Mouse (Mus musculus) limb, embryonic 14.5 days (tissue): Measurements from ENCODE around the gene Pdx1. TPM values are rescaled to one million over a fixed set of nuclear protein-coding genes. Genes with fewer than 3 reads are reported as not detected.

ENCODE experiments used
- ATAC-seq: fragments of 200-750 bp; cut with Nextera tagmentation; 2 replicates; pipeline ENCODE4 v1.8.0; 2017; ENCODE audit warnings: low read depth, moderate number of reproducible peaks, moderate TSS enrichment; ENCODE audit not compliant: low FRiP score
- DNase-seq: peaks from one replicate; pipeline ENCODE4 v3.0.0-alpha.2; 2015; ENCODE audit warnings: low spot score
- H3K27ac ChIP-seq: fragments of 300-500 bp; sonication (generic); replicated peaks from 2 replicates; pipeline ENCODE4 v1.5.1; 2014; ENCODE audit warnings: low read depth, mild to moderate bottlenecking, low read length, moderate library complexity, mixed read lengths
- H3K27me3 ChIP-seq: fragments of 300-500 bp; sonication (generic); 2 replicates; pipeline ENCODE4 v1.6.1; 2014; ENCODE audit warnings: low read length, mixed read lengths; ENCODE audit not compliant: control insufficient read depth, insufficient read depth
- H3K36me3 ChIP-seq: fragments of 300-500 bp; sonication (generic); 2 replicates; pipeline ENCODE4 v1.6.1; 2014; ENCODE audit warnings: mild to moderate bottlenecking, low read length, moderate library complexity, mixed read lengths; ENCODE audit not compliant: control insufficient read depth, insufficient read depth
- H3K4me1 ChIP-seq: fragments of 300-500 bp; sonication (generic); 2 replicates; pipeline ENCODE4 v1.6.1; 2014; ENCODE audit warnings: antibody characterized with exemption, low read length, mixed read lengths; ENCODE audit not compliant: control insufficient read depth, insufficient read depth
- H3K4me2 ChIP-seq: fragments of 300-500 bp; sonication (generic); replicated peaks from 2 replicates; pipeline ENCODE4 v1.6.1; 2014; ENCODE audit warnings: low read depth, mild to moderate bottlenecking, low read length, moderate library complexity; ENCODE audit not compliant: severe bottlenecking
- H3K4me3 ChIP-seq: fragments of 300-500 bp; sonication (generic); replicated peaks from 2 replicates; pipeline ENCODE4 v1.5.1; 2014; ENCODE audit warnings: low read length
- H3K9ac ChIP-seq: fragments of 300-500 bp; sonication (generic); 2 replicates; pipeline ENCODE4 v1.6.1; 2014; ENCODE audit warnings: mild to moderate bottlenecking, low read depth, low read length, moderate library complexity; ENCODE audit not compliant: severe bottlenecking
- H3K9me3 ChIP-seq: fragments of 300-500 bp; sonication (generic); 2 replicates; pipeline ENCODE4 v1.6.1; 2016; ENCODE audit warnings: low read length; ENCODE audit not compliant: control insufficient read depth
- POLR2A ChIP-seq: fragments of 200-500 bp; IDR thresholded peaks from 2 replicates; pipeline ENCODE4 v1.8.0; 2012; ENCODE audit warnings: inconsistent platforms, mild to moderate bottlenecking, moderate library complexity, borderline replicate concordance; ENCODE audit not compliant: insufficient read depth, insufficient read length; ENCODE audit errors: extremely low read depth
- WGBS: fragments of 180-500 bp; shearing (Covaris S2); extraction: QIAGEN DNeasy Blood & Tissue Kit; methylation state at CpG from one replicate; pipeline ENCODE4 v1.1.7; 2014; 5-methylcytosine and 5-hydroxymethylcytosine counted together
- polyA plus RNA-seq, 2 experiments: library from polyadenylated mRNA; depleted of rRNA in 1 of 2; stranded (reverse) in 1 of 2; unstranded in 1 of 2; fragments of >200 nt; fragmentation: Nextera tagmentation in 1 of 2; extraction: Ambion mirVana in 1 of 2; gene quantifications; 2 replicates each; pipeline versions ENCODE4 v1.2.1 to v1.2.3; 2012 to 2014

Pdx1 gene
- polyA plus RNA-seq, 2 experiments: not detected

DNA sequence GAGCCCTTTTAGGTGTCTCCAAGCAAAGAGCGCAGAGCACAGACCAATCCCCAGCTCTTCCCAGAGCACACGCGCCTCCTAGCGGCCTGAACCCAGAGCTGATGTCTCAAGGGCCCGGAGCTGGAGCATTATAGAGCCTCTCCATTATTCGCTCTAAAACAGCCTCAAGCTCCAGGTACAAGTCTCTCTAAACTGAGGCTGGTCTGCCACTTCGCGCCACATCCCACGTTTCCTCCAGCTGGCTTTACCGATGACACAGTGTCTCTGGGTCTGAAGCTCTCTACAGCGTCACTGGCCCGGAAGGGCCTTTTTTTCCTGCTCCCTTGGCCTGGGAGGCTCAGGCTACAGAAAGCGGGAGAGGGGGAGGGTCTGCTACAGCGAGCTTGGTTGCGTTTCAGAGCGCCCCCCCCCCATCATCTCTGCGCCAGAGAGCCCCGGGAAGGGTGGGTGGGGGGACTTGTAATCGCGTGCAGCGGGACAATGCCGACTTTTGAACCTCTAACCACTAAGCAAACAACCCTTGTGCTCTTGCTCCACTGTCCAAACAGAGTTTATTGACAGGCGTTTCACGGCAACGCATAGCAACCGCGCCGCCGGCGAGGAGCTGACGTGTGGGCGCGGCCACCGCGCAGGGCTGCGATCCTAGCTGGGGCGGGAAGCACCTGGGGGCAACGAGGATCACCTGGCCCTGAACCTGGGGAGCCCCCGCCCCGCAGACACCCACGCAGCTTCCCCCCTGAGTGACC, 29.7 kb downstream of the Pdx1 start:
- Histone ChIP-seq H3K27me3 (peaks cover 90% of the 10 kb centered on the region), H3K4me2 (peak overlapping the region; percentile 34), H3K4me1 (0 out of 2 replicates have a peak, but pooled peaks cover 8% of the 10 kb centered on the region), H3K9ac (no peak overlapping the region), H3K9me3 (no peaks in the 10 kb centered on the region), H3K4me3 (peak overlapping the region; percentile 24), H3K27ac (no peak overlapping the region), H3K36me3 (no peaks in the 10 kb centered on the region)
- peak; percentile 66 for DNase-seq
- TF ChIP-seq POLR2A: no peak
- WGBS: 1% methylated on average over 39 of the region's 41 CpGs
- ATAC-seq: peak; percentile 54; the same call in 1 of the 2 replicates

DNA sequence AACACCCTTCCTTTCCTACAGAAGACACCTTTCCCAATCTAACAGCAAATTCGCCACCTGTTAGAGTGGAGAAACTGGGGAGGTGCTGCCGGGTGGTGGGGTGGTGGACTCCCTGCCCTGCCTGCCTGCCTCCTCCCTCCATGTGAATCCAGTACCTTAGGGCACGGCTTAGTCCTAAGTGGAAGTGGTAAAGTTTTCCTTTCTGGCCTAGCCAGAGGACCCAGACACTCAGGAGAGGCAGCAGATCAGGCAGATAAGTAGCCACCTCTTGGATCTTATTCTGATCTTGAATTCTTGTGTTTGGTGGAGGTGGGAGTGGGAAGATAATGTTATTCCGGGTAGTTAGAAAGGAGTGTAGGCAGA, 30.2 kb downstream of the Pdx1 start:
- TF ChIP-seq POLR2A: no peak
- ATAC-seq (no peak), DNase-seq (no peak)
- Histone ChIP-seq H3K9me3 (no peaks in the 10 kb centered on the region), H3K4me2 (no peak overlapping the region), H3K4me3 (peak overlapping the region; percentile 24), H3K27ac (no peak overlapping the region), H3K4me1 (0 out of 2 replicates have a peak, but pooled peaks cover 8% of the 10 kb centered on the region), H3K27me3 (peaks cover 90% of the 10 kb centered on the region), H3K36me3 (no peaks in the 10 kb centered on the region), H3K9ac (no peak overlapping the region)
- 4% methylated on average over 4 of the region's 4 CpGs for WGBS

DNA sequence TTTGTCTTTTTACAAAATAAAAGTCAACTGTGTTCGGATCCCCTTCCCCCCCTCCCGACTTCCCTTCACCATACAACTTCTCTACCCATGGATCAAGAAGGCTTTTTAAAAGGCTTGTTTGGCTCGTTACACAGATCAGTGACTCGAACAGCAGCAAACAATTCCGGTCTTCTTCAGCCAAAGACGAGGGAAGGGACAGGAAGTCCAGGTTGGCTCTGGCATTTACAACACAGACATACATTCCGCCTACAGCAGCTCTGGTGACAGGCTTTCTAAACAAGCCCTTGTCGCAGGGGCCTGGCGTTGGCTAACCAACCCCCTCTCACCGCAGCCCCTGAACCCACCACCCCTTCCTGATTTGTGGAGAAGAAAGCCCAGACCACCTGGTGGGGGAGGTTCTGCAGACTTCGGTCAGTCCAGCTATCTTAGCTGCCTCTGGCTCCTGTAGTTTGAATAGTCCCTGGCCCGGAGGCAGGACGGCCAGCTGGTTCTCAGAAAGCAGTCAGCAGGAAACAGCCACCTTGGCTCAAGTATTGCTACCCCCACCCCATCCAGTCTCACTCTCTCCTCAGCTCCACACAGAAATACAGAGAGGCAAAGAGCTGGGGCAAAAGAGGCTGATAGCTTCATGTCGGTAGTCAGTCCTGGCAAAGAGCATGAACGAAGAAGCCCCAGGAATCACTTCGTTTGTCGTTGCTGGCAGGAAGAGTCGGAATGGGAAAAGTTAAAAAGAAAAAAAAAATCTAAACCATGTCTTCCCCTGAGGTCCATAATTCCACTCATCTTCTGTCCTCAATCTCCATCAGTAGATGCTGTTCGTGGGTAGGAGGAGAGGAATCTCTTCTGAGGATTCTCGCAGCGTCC, 31.4 kb downstream of the Pdx1 start:
- WGBS: 6% methylated on average over 21 of the region's 21 CpGs
- no peak overlapping the region for H3K4me2 ChIP-seq
- no peak for DNase-seq
- H3K4me1 ChIP-seq: peaks cover 10% of the 10 kb centered on the region; the same call in 1 of the 2 replicates
- H3K27me3 ChIP-seq: peaks cover 93% of the 10 kb centered on the region
- no peaks in the 10 kb centered on the region for H3K36me3 ChIP-seq
- H3K9me3 ChIP-seq: no peaks in the 10 kb centered on the region
- no peak overlapping the region for H3K9ac ChIP-seq
- no peak for TF ChIP-seq POLR2A
- ATAC-seq: no peak
- H3K4me3 ChIP-seq: no peak overlapping the region
- H3K27ac ChIP-seq: no peak overlapping the region

DNA sequence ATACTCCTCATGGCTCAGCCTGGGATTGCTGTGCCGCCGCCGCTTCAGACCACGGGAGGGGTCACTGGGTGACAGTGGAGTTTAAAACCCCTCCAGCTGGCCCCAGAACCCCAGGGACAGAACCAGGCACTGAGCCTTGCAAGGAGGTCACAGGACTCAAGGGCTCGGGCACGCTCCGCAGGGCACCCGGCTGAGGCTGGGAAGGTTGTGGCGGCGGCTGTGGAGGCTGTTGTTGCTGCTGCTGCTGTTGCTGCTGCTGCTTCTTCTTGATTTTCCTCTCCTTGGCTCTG, 32.0 kb downstream of the Pdx1 start:
- no peaks in the 10 kb centered on the region for H3K9me3 ChIP-seq
- H3K27ac ChIP-seq: no peak overlapping the region
- H3K4me1 ChIP-seq: peaks cover 15% of the 10 kb centered on the region
- 9% methylated on average over 10 of the region's 10 CpGs for WGBS
- no peak overlapping the region for H3K9ac ChIP-seq
- DNase-seq (no peak), ATAC-seq (no peak)
- no peak overlapping the region for H3K4me3 ChIP-seq
- H3K36me3 ChIP-seq: no peaks in the 10 kb centered on the region
- H3K27me3 ChIP-seq: peaks cover 99% of the 10 kb centered on the region
- no peak for TF ChIP-seq POLR2A
- no peak overlapping the region for H3K4me2 ChIP-seq

DNA sequence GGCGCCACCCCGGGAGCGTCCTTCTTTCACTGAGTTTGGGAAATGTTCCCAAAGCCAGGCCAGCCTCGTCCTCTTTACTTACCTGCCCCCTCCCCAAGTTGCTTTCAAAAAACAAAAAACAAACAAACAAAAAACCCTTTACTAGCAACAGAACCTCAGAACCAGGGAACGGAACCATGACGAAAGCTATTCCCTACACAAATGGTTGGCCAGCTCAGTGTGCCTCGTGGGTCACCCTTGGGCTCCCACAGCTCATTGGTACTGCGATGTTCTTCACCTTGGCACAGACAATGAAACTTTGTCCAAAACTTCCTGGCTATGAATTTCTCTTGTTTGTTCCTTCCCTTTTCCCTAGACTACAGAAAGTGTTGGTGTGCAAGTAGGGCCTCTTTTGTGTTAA, 32.4 kb downstream of the Pdx1 start:
- no peaks in the 10 kb centered on the region for H3K36me3 ChIP-seq
- H3K9me3 ChIP-seq: no peaks in the 10 kb centered on the region
- H3K9ac ChIP-seq: no peak overlapping the region
- peaks cover 15% of the 10 kb centered on the region for H3K4me1 ChIP-seq
- DNase-seq: no peak
- no peak overlapping the region for H3K4me3 ChIP-seq
- no peak for TF ChIP-seq POLR2A
- ATAC-seq: no peak
- no peak overlapping the region for H3K27ac ChIP-seq
- no peak overlapping the region for H3K4me2 ChIP-seq
- 20% methylated on average over 8 of the region's 8 CpGs for WGBS
- peaks cover 99% of the 10 kb centered on the region for H3K27me3 ChIP-seq
